Mouse (Mus musculus): ENCODE measurements around the gene Gm20388. TPM values are rescaled to one million over a fixed set of nuclear protein-coding genes. Genes with fewer than 3 reads are reported as not detected.

The Gm20388 gene
- total and polyA plus RNA-seq, 2 experiments from 2014 or later = 17.3 TPM; not detected in 1

- no peak for TF ChIP-seq EP300 (IDR thresholded peaks at IDR 0.05; ENCODE audit: low read depth)
- no peak for TF ChIP-seq CTCF (IDR thresholded peaks at IDR 0.05; ENCODE audit: low read depth)
- Histone ChIP-seq H3K27ac (ENCODE audit: low read depth) (no peak overlapping the region), H3K9me3 (replicated peaks; ENCODE audit: control insufficient read depth, low read length) (no peaks in the 10 kb centered on the region), H3K36me3 (replicated peaks; ENCODE audit: control insufficient read depth, insufficient read depth, low read length) (peaks cover 22% of the 10 kb centered on the region), H3K27me3 (ENCODE audit: control insufficient read depth, insufficient read depth, low read length) (no peaks in the 10 kb centered on the region), H3K4me2 (ENCODE audit: low read depth, low read length) (no peak overlapping the region), H3K4me1 (ENCODE audit: control insufficient read depth, insufficient read depth) (peaks cover 5% of the 10 kb centered on the region), H3K4me3 (ENCODE audit: low read depth, low read length) (no peak overlapping the region), H3K9ac (replicated peaks; ENCODE audit: low read depth, low read length) (0 out of 2 replicates have a peak overlapping the region, but pooled peaks have one; percentile 7)
- 72% methylated on average over 9 of the region's 9 CpGs for WGBS
- no peak for ATAC-seq (ENCODE audit: insufficient read depth, low read depth)
- DNase-seq (ENCODE audit: low spot score) = no peak
Observed at GRCm38 (mm10) chr8:122779255-122779654, 2868.6 kb downstream of the Gm20388 start.

- Histone ChIP-seq H3K4me1 (ENCODE audit: control insufficient read depth, insufficient read depth) (no peaks in the 10 kb centered on the region), H3K4me3 (ENCODE audit: low read depth, low read length) (no peak overlapping the region), H3K9ac (replicated peaks; ENCODE audit: low read depth, low read length) (no peak overlapping the region), H3K4me2 (ENCODE audit: low read depth, low read length) (no peak overlapping the region), H3K27me3 (ENCODE audit: control insufficient read depth, insufficient read depth, low read length) (no peaks in the 10 kb centered on the region), H3K36me3 (replicated peaks; ENCODE audit: control insufficient read depth, insufficient read depth, low read length) (peaks cover 60% of the 10 kb centered on the region), H3K27ac (ENCODE audit: low read depth) (no peak overlapping the region), H3K9me3 (replicated peaks; ENCODE audit: control insufficient read depth, low read length) (no peaks in the 10 kb centered on the region)
- TF ChIP-seq CTCF (IDR thresholded peaks at IDR 0.05; ENCODE audit: low read depth) = no peak
- TF ChIP-seq EP300 (IDR thresholded peaks at IDR 0.05; ENCODE audit: low read depth) = no peak
- no peak for DNase-seq (ENCODE audit: low spot score)
- no peak for ATAC-seq (ENCODE audit: insufficient read depth, low read depth)
- WGBS = 84% methylated on average over 1 of the region's 1 CpGs
Observed at GRCm38 (mm10) chr8:122784756-122785155, 2874.1 kb downstream of the Gm20388 start.

- Histone ChIP-seq H3K4me2 (ENCODE audit: low read depth, low read length) (no peak overlapping the region), H3K36me3 (replicated peaks; ENCODE audit: control insufficient read depth, insufficient read depth, low read length) (peaks cover 41% of the 10 kb centered on the region), H3K9me3 (replicated peaks; ENCODE audit: control insufficient read depth, low read length) (no peaks in the 10 kb centered on the region), H3K27ac (ENCODE audit: low read depth) (no peak overlapping the region), H3K9ac (replicated peaks; ENCODE audit: low read depth, low read length) (no peak overlapping the region), H3K27me3 (ENCODE audit: control insufficient read depth, insufficient read depth, low read length) (no peaks in the 10 kb centered on the region), H3K4me1 (ENCODE audit: control insufficient read depth, insufficient read depth) (peaks cover 7% of the 10 kb centered on the region; the same call in 1 of the 2 replicates), H3K4me3 (ENCODE audit: low read depth, low read length) (no peak overlapping the region)
- WGBS = 98% methylated on average over 5 of the region's 5 CpGs
- DNase-seq (ENCODE audit: low spot score) (no peak), ATAC-seq (ENCODE audit: insufficient read depth, low read depth) (no peak)
- TF ChIP-seq CTCF (IDR thresholded peaks at IDR 0.05; ENCODE audit: low read depth) (no peak), EP300 (IDR thresholded peaks at IDR 0.05; ENCODE audit: low read depth) (no peak)
Observed at GRCm38 (mm10) chr8:122789796-122790195, 2879.2 kb downstream of the Gm20388 start.

- TF ChIP-seq EP300 (IDR thresholded peaks at IDR 0.05; ENCODE audit: low read depth) = no peak
- TF ChIP-seq CTCF (IDR thresholded peaks at IDR 0.05; ENCODE audit: low read depth) = peak; percentile 41
- ATAC-seq (ENCODE audit: insufficient read depth, low read depth) (peak; percentile 91), DNase-seq (ENCODE audit: low spot score) (peak; percentile 76)
- Histone ChIP-seq H3K27ac (ENCODE audit: low read depth) (no peak overlapping the region), H3K27me3 (ENCODE audit: control insufficient read depth, insufficient read depth, low read length) (no peaks in the 10 kb centered on the region), H3K4me3 (ENCODE audit: low read depth, low read length) (no peak overlapping the region), H3K9me3 (replicated peaks; ENCODE audit: control insufficient read depth, low read length) (no peaks in the 10 kb centered on the region), H3K36me3 (replicated peaks; ENCODE audit: control insufficient read depth, insufficient read depth, low read length) (0 out of 2 replicates have a peak, but pooled peaks cover 17% of the 10 kb centered on the region), H3K9ac (replicated peaks; ENCODE audit: low read depth, low read length) (no peak overlapping the region), H3K4me1 (ENCODE audit: control insufficient read depth, insufficient read depth) (peaks cover 7% of the 10 kb centered on the region; the same call in 1 of the 2 replicates), H3K4me2 (ENCODE audit: low read depth, low read length) (no peak overlapping the region)
- WGBS = 52% methylated on average over 18 of the region's 18 CpGs
Observed at GRCm38 (mm10) chr8:122793375-122794174, 2882.9 kb downstream of the Gm20388 start.

- Histone ChIP-seq H3K4me1 (ENCODE audit: control insufficient read depth, insufficient read depth) (peaks cover 7% of the 10 kb centered on the region; the same call in 1 of the 2 replicates), H3K36me3 (replicated peaks; ENCODE audit: control insufficient read depth, insufficient read depth, low read length) (0 out of 2 replicates have a peak, but pooled peaks cover 14% of the 10 kb centered on the region), H3K27ac (ENCODE audit: low read depth) (no peak overlapping the region), H3K4me2 (ENCODE audit: low read depth, low read length) (no peak overlapping the region), H3K4me3 (ENCODE audit: low read depth, low read length) (no peak overlapping the region), H3K9me3 (replicated peaks; ENCODE audit: control insufficient read depth, low read length) (no peaks in the 10 kb centered on the region), H3K9ac (replicated peaks; ENCODE audit: low read depth, low read length) (no peak overlapping the region), H3K27me3 (ENCODE audit: control insufficient read depth, insufficient read depth, low read length) (no peaks in the 10 kb centered on the region)
- TF ChIP-seq EP300 (IDR thresholded peaks at IDR 0.05; ENCODE audit: low read depth) (no peak), CTCF (IDR thresholded peaks at IDR 0.05; ENCODE audit: low read depth) (no peak)
- ATAC-seq (ENCODE audit: insufficient read depth, low read depth) (no peak), DNase-seq (ENCODE audit: low spot score) (no peak)
- 83% methylated on average over 5 of the region's 5 CpGs for WGBS
Observed at GRCm38 (mm10) chr8:122794175-122794454, 2883.5 kb downstream of the Gm20388 start.
